Mouse (Mus musculus): Measurements from ENCODE around the gene Prdm9.

GRCm38 (mm10) chr17:15580072-15580447 lies 15.9 kb upstream of the Prdm9 start:
- TF ChIP-seq TAL1 (IDR thresholded peaks at IDR 0.05; ENCODE audit: low read length) (no peak), GATA1 (IDR thresholded peaks at IDR 0.05; ENCODE audit: low read length) (no peak)

All from erythroblast, embryonic 14.5 days (primary cell).